Mouse (Mus musculus) thymus, postnatal 0 days (tissue): Measurements from ENCODE around the gene Zfand2a. TPM values are rescaled to one million over a fixed set of nuclear protein-coding genes. Genes with fewer than 3 reads are reported as not detected.

Source experiments
- DNase-seq: peaks from one replicate; pipeline ENCODE4 v3.0.0-alpha.2; 2015; ENCODE audit warnings: low spot score
- polyA plus RNA-seq: library from polyadenylated mRNA; unstranded; fragments of >200 nt; fragmentation: Nextera tagmentation; extraction: Ambion mirVana; gene quantifications from 2 replicates; pipeline ENCODE4 v1.2.1, GENCODE M21; 2015

Zfand2a gene
- polyA plus RNA-seq, 1 experiment from 2014 or later = 4.8 TPM

DNA sequence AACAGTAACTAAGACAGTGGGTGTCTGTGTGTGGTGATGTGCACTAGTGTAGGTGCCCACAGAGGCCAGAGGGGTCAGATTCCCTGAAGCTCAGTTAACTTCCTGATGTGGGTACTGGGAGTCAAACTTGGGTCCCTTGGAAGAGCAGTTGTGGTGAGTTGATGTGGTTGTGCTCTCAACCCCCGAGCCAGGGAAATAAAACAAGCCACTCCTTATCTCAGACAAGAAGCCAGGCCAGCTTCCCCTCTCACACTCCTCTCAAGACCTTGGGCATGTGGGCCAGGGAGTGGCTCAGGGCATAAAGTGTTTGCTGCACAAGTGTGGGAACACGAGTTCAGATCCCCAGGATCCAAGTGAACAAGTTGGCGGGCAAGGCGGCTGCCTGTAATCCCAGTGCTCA, 17.5 kb downstream of the Zfand2a start:
- DNase-seq = no peak

DNA sequence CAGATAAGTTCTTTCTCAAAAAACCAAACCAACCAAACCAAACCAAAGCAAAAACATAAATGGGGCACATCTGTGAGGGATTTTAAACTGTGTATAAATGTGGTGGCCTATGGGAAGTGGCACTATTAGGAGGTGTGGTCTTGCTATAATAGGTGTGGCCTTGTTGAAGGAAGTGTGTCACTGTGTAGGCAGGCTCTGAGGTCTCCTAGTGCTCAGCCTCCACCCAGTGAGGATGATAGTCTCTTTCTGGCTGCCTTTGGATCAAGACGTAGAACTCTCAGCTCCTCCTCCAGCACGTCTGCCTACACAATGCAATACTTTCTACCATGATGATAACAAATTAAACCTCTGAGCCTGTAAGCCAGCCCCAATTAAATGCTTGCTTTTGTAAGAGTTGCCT, 18.0 kb downstream of the Zfand2a start:
- DNase-seq = no peak

DNA sequence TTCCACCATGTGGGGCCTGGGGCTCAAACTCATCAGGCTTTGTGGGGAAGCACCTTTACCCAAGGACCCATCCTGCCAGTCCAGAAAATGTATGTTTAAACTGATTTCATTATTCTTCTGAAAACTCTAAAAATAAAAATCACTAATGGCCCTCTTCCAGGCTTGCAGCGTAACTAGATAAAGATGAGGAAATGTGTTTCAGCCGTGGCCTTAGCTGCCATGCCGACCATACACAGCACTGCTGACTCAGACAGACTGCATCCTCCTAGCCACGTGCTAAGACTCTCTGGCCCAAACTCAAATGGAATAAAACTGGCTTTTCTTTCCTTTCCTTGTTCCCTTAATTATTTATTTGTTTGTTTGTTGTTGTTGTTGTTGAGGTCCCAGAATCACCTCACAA, 19.5 kb downstream of the Zfand2a start:
- DNase-seq = no peak

DNA sequence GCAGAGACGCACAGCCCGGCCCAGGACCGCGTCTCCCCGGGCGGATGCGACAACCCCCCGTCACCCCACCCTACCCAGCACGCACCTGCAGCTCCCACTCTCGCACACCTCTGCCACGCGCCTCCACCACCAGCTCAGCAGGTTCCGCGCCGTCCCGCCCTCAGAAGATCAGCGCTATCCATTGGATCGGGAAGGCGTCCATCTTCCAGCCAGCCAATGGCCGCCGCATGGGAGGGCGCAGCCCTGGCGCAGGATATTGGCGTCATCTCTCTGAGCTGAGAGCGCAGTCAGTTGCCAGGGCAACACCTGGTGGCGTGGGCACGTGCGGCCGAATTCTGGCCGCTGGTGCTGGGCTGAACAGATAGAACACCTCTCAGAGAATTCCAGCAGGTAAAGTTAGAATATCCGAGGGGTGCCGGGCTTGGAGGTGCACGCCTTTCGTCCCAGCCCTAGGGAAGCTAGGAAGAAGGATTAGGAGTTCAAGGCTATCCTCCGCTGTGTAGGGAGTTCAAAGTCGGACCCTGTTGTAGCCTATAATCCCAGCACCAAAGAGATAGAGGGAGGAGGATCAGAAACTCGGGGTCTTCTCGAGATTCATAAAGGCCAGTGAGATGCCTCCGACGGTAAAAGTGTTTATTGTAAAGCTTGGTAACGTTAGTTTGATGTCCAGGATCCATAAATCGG, 23.8 kb downstream of the Zfand2a start, which contains the start of gene 3110082I17Rik:
TSS of gene 3110082I17Rik (minus strand) at position 144 of the 684 bp plus-strand sequence.
- DNase-seq = peak; percentile 96

DNA sequence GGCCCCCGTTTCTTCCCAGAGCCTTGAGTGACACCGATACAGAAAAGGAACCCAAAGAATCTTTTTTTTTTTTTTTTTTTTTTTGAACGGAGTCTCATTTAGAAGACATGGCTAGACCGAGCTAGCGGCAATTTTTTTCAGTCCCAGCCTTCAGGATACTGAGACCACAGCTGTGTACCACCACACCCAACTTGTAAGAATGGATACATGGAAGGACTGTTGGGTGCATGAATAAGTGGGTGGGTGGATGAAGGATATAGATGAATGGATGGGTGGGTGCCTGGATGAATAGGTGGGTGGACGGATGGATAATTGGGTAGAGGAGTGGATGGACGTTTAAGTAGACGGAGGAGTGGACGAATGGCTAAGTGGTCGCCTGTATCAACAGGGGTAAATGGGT, 24.4 kb downstream of the Zfand2a start:
- DNase-seq = no peak

DNA sequence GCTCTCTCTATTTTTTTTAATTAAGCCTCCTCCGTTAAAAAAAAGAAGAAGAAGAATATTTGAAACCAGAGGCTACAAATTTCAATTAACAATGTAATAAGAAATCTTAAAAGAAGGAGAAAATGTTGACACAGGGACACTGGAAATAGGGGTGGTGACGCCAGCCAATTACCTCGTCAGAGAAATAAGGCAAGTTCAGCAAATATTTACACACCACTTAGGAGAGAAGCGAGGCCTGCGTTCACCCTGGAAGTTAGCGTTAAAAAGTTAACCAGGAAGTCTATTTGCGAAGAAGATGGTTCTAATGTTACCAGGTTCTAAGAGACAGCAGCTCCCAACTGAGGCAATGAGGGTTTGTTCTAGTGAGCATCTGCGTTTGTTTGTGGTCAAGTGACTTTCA, 27.1 kb downstream of the Zfand2a start:
- no peak for DNase-seq

DNA sequence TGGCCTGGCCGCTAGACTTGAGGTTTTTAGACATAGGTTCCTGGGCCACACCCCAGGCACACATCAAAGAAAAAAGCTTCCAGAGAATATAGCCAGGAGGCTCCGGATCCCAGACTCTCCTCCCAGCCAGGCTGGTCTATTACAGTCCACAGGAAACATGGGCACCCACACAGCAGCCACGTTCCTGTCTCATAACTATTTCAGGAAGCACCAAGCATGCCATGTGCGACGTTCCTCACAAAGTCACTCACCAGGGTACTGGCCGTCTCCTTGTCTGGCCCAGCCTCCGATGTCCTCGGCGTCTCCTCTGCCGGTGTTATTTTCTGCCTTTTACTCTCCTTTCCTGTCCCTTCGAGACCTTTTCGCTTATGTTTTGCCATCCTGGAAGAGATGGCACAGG, 29.2 kb downstream of the Zfand2a start:
- DNase-seq = no peak

DNA sequence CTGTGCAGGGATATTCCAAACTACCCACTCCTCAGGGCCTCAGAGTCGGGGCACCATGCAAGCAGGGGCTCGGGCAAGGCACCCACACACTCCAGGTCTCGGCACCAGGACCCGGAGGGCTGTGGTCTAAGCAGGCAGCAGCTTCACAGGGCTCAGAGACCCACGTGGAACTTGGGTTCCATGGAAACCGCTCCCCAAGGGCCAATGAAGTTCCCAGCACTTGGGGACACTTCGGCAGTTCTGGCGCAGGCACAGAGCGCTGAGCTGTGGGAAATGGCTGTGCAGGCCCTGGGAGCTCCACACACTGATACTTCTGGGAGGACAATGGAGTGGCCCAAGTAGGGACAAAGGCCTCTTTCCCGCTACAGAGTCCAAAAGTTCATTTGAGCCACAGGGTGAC, 31.3 kb downstream of the Zfand2a start:
- DNase-seq = no peak

DNA sequence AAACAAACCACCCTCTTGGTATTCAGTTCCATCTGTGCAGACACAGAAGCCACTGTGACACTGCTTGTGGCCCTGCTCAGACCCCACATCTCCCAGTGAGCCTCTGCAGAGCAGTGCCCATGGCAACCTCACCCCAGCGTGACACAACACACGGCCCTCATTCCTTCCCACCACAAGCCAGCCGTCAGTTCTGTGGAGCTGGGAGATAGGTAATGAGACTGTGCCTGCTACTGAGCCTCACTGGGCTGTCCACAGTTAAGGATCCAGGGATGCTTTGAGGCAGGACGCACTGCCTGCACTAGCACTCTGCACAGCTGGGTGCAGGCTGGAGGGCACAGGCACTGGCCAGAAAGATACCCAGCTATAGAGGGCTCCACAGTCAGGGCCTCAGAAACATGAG, 34.4 kb downstream of the Zfand2a start:
- peak; percentile 6 for DNase-seq

DNA sequence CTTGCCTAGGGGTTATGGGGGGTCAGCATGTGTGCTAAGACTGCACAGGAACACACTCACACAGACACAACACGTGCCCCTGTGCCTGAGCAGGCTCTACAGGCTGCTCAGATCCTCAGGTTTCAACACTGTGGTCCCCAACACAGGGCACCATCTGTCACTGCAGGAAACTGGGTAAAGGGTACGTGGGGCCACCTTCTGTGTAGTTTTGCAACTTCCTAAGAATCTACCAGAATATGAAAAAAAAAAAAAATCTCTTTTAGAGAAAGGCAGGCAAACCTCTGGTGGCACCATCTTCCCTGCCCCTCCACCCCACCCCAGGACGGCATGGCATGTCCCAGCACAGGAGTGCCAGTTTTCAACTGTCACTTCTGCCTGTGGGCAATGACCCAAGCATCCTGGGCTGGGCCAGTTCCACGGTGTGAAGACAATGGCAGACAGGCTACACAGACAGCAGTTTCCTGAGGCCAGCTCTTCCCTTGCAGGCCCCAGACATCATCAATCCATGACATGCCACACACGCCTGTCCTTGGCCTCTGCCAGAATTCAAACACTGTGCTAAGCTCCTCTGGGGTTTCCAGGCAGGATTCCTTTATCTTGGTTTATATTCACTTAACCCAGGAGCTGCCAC, 35.1 kb downstream of the Zfand2a start:
- DNase-seq = peak; percentile 86

DNA sequence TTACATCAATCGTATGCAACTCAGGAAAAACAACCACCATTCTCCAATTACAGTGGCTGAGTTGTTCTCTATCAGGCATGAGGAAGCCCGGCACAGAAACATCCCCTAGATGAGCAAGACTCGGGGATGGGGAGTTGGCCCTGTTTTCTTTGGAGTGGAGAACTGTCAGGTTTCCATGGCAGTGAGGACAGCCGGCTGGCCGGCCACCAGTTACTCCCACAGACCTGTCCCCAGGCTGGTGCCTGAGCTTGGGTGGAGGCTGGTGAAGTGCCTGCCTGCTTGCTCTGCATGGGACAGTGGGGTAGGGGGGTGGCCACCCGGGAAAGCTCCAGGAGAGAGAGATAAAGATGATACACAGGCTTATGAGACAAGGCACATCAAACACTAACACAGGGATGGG, 36.3 kb downstream of the Zfand2a start:
- DNase-seq = no peak

DNA sequence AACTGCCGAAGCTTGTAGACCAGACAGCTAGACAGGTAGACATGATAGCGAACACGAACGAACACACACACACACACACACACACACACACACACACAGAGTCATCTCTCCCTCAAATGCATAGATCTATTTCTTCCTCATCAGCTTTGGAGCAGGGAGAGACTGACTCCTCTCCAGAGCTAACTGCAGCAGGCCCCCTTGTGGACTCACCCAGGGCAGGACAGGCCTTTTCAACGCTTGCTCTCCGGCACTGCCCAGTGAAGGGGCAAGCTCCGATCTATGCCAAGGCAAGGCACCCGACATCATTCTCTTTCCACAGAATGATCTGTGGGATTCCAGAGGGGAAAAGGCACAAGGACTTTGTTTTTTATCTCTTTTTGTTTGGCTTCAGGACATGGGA, 39.1 kb downstream of the Zfand2a start:
- DNase-seq = no peak

DNA sequence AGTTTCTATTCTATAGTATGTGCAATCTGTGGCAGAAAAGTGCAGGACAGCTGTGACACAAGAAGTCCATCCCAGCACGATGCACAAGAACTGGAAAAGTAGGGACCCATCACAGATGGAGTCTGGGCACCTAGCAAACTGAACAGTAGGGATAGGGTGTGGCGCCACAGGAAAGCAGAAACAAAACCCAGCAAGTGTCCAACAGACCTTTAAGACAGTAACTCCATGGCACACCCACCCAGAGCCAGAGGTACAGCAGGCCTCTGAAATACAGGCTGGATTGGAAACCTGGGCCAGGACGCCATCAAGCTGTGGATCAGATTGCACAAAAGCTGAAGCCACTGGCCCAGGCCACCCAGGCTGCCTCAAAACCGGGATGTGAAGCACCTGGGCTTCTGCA, 41.4 kb downstream of the Zfand2a start:
- DNase-seq = no peak

DNA sequence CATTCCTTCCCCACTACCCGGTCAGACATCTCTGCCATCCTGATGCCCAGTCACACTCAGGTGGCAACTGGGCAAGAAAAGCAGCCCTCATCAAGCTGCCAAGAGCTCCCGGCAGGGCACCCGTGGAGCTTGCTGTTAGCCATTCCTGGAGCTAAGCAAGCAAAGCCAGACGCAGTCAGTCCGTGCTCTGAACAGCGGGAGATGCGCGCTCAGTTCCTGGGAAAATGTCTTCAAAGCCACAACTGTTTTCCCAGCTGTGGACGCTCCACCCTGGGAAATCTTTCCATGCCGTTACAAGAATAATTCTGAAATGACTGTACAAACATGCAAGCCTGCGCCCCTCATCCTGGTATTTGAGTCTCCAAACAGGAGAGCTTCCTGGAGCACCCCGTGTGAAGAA, 41.9 kb downstream of the Zfand2a start:
- no peak for DNase-seq

DNA sequence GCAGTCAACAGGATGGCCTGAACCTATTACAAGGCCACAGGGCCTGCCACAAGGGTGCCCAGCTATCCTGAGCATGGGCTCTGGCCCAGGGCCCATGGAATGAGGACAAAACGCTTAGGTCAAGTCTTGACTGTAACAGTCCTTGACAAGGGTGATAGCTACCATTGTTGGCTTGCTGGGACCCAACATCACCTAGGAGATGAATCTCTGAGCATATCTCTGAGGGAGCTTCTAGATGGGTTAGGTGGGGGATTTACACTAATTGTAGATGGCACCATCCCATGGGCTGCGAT, 42.7 kb downstream of the Zfand2a start:
- no peak for DNase-seq

DNA sequence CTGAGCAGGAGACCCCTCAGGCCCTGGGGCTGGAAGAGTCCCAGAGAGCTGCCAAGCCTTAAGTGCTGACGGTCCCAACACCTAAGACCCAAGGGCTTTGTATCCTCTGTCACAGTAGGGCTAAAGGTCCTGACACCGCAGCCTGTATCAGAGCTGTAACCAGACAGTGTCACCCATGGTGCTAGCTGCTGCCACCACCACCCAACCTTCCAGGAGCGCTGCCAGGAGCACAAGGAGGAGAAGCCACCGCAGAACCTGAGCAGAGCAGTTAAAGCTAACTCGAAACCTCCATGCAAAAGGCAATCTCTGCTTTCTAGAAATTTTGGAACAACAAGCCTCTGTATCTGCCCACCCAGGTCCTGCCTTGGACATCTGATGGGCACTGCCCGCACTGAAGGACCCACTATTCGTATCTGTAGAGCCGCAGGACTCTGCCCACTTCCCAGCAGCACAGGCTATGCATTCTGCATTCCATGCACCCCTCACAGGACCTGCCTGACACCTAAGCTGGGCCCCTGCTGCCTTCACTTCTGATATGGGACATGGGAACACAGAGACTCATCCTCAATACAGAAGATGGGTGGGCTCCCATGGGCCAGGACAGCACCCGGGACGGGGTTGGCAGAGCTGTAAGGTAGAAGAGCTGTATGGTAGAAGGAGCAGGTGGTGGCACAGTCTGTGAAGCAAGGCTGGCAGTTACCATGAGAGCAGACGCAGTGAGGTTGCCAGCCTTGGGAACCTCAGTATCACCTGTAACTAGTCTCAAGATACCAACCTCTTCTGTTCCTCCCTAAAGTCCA, 43.2 kb downstream of the Zfand2a start:
- no peak for DNase-seq

DNA sequence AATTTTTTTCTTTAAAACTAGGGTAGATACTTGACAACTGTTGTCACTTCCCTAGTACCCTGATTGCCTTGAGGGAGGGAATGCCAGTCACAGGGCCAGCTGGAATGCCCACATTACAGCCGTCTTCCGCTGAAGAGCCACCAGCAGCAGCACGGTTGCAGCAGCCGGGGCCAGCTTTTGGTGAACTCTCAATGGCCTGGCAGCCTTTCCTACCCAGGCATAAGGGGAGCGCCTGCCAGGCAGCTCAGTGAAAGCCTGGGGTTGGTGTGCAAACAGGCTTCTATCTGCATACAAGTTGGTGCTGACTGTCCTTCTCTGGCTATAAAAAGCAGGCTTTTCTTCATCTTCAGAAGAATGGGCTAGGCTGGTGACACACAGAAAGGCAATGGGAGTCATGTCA, 43.9 kb downstream of the Zfand2a start:
- no peak for DNase-seq

DNA sequence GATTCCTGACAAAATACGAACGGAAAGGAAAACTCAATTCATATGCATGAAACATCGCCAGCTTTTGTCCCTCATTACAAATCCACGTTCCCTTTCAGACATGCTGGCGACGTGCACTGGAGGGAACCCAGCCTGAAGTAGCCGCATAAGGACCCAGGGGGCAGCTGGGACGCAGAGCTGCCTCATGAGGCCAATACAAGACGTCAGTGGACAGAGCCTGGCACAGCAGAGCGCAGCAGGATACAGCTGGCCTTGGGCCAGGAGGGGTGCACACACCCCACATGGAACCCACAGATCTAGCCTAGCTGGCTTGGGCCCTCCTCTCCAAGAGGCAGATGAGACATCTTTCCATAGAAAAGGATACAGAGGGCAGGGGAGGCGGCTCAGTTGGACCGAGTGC, 45.9 kb downstream of the Zfand2a start:
- no peak for DNase-seq

DNA sequence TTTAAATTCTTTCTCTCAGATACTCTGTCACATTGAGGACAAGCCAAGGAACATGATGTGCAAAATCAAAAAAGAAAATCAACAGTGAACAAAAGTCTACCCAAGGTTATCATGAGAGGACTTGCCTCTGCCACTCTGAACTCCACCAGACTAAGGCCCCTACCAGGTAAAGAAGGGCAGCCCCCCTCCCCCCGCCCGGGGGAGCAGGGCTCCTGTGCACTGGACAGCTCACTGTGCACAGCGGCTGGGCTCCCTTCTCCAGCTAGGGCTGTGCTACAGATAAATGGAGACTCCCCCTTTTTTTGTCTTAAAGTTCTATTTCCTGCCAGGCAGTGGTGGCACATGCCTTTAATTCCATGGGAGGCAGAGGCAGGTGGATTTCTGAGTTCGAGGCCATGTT, 46.6 kb downstream of the Zfand2a start:
- no peak for DNase-seq

DNA sequence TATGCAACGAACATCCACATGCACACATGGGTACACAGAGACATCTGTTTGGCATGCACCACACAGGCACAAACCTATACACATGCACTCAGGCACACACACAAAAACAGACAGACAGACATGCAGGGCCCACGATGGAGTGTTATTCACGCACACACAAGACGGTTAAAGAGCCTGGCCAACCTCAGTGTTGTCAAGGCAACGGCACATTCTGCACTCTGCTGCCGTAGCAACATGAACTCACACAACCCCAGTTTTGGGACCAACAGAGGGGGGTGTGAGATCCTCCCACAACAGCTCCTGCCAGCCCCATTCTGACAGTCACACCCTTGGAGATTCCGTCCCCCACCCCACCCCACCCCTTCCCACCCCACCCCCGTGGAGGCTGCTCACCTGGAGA, 49.4 kb downstream of the Zfand2a start:
- no peak for DNase-seq

DNA sequence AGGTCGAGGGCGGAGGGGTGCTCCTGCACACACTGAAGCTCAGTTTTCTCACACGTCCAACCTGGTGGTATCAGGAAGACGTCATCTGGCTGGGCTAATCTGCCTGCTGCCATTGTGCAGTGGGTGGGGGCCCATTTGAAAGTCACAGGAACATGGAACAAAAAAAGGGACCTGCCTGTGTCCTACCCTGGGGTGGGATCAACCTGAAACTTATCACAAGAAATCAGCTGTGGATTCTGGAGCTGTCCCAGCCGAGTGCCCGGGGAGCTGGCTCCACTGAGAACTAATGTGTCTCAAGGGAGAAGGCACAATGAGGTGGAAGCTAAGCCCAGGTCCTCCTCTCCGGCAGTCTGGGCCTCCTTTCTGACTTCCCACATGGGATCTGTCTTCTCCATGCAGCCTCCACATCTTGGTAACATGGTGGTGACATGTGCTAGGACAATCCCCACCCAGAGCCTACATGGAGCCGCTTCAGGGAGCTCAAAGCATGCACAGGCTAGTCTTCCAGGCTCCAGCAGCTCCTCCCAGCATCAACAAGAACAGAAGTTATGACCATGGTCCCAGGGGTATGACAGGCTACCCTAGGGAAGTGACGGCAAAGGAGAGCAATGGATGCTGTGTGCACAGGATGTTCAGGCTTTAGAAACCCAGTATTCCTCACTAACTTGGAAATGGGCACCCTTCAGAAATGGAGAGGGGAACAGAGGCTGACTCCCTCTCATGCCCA, 50.3 kb downstream of the Zfand2a start:
- DNase-seq = no peak
